Mouse (Mus musculus): ENCODE data around the gene Idh3b. TPM values are rescaled to one million over a fixed set of nuclear protein-coding genes. Genes with fewer than 3 reads are reported as not detected.

Gene Idh3b
- 100 to 1,000 TPM; 586 to 605 TPM for total RNA-seq (2021)

GRCm38 (mm10) chr2:130283854-130284654, at the start of gene Idh3b:
Idh3b (minus strand) TSS chr2:130284547.
- intact Hi-C loops (cut with DNase I), result no loop called here
- DNase-seq, result peak; percentile 93 to 96

GRCm38 (mm10) chr2:130329502-130329901, 45.2 kb upstream of the Idh3b start:
- DNase-seq, result no peak
- intact Hi-C loops (cut with DNase I), result no loop called here

- DNase-seq, result no peak
- intact Hi-C loops (cut with DNase I), result no loop called here
Observed at GRCm38 (mm10) chr2:130327057-130327456, 42.7 kb upstream of the Idh3b start.

GRCm38 (mm10) chr2:130303014-130303413, 18.7 kb upstream of the Idh3b start:
- intact Hi-C loops (cut with DNase I), result no loop called here
- no peak for DNase-seq

- intact Hi-C loops (cut with DNase I), result no loop called here
- no peak for DNase-seq
Observed at GRCm38 (mm10) chr2:130297580-130297979, 13.2 kb upstream of the Idh3b start.

- DNase-seq, result peak in 1 of 2 experiments; percentile 21
- intact Hi-C loops (cut with DNase I), result no loop called here
Observed at GRCm38 (mm10) chr2:130296134-130296745, 11.9 kb upstream of the Idh3b start.

- intact Hi-C loops (cut with DNase I), result no loop called here
- peak; percentile 46 to 53 for DNase-seq
Observed at GRCm38 (mm10) chr2:130295331-130296133, 11.2 kb upstream of the Idh3b start.

- intact Hi-C loops (cut with DNase I), result no loop called here
- DNase-seq, result peak; percentile 53 to 57
Observed at GRCm38 (mm10) chr2:130294936-130295277, 10.6 kb upstream of the Idh3b start, which contains the start of gene Ebf4. Ebf4 (plus strand) TSS chr2:130295169.

- intact Hi-C loops (cut with DNase I), result no loop called here
- no peak for DNase-seq
Observed at GRCm38 (mm10) chr2:130294218-130294935, 10.0 kb upstream of the Idh3b start.

- intact Hi-C loops (cut with DNase I), result no loop called here
- DNase-seq, result peak in 1 of 2 experiments; percentile 28
Observed at GRCm38 (mm10) chr2:130293486-130293885, 9.1 kb upstream of the Idh3b start.

- DNase-seq, result no peak
- intact Hi-C loops (cut with DNase I), result no loop called here
Observed at GRCm38 (mm10) chr2:130293009-130293408, 8.7 kb upstream of the Idh3b start.

- intact Hi-C loops (cut with DNase I), result loop anchor here (1.0 to 2.0 kb wide), 2 partner anchors 71 to 120 kb away; no protein-coding TSS in a partner anchor
- DNase-seq, result peak; percentile 71 to 81
Observed at GRCm38 (mm10) chr2:130291434-130291833, 7.1 kb upstream of the Idh3b start.

- DNase-seq, result no peak
- intact Hi-C loops (cut with DNase I), result no loop called here
Observed at GRCm38 (mm10) chr2:130289086-130289485, 4.7 kb upstream of the Idh3b start.

GRCm38 (mm10) chr2:130280818-130281217, 3.5 kb downstream of the Idh3b start:
- intact Hi-C loops (cut with DNase I), result no loop called here
- no peak for DNase-seq

- DNase-seq, result no peak
- intact Hi-C loops (cut with DNase I), result no loop called here
Observed at GRCm38 (mm10) chr2:130280224-130280623, 4.1 kb downstream of the Idh3b start.

GRCm38 (mm10) chr2:130279600-130280091, 4.7 kb downstream of the Idh3b start:
- no peak for DNase-seq
- intact Hi-C loops (cut with DNase I), result no loop called here

GRCm38 (mm10) chr2:130275649-130276048, 8.7 kb downstream of the Idh3b start:
- intact Hi-C loops (cut with DNase I), result no loop called here
- DNase-seq, result peak in 1 of 2 experiments; percentile 73

- no peak for DNase-seq
- intact Hi-C loops (cut with DNase I), result loop anchor here (5.0 kb wide), 1 partner anchor 98 kb away; the partner anchor contains the start of gene Snrpb
Observed at GRCm38 (mm10) chr2:130274862-130275261, 9.5 kb downstream of the Idh3b start.

GRCm38 (mm10) chr2:130274149-130274861, 10.0 kb downstream of the Idh3b start, which contains the start of gene Nop56:
Nop56 (plus strand) TSS chr2:130274430.
- peak; percentile 100 for DNase-seq
- intact Hi-C loops (cut with DNase I), result loop anchor here (5.0 kb wide), 1 partner anchor 97 kb away; the partner anchor contains the start of gene Snrpb

Data from heart, postnatal 10 days (tissue).